26 mouse cellular contexts compared by ENCODE assay signal in genomic region chr10:23003686-23004085, GRCm38 (mm10).
DNase-seq lines count a peak whose midpoint lies in the region; ATAC-seq and TF ChIP-seq lines count a peak whose summit lies in the region.
"Had no signal": no experiment of that assay in that cellular context is flagged by ENCODE, and none has a peak within 500 bp of the region (broad histone marks: within the 10 kb centered on the region; RNA-seq: fewer than 3 reads in every experiment).

No protein-coding gene starts in this region.

- no peak overlapping the region for H3K4me2 ChIP-seq in heart, embryonic 12.5 days
- no peak overlapping the region for H3K4me2 ChIP-seq in lung, embryonic 16.5 days (ENCODE audit: low read depth, low read length)
- H3K4me2 ChIP-seq: embryonic facial prominence, embryonic 12.5 days; heart, embryonic 11.5 days; heart, embryonic 15.5 days; hindbrain, embryonic 12.5 days; hindbrain, embryonic 15.5 days had no signal

- no peaks in the 10 kb centered on the region for H3K36me3 ChIP-seq in heart, embryonic 12.5 days
- H3K36me3 ChIP-seq in lung, embryonic 16.5 days (ENCODE audit: control insufficient read depth, insufficient read depth, low read length) = no peaks in the 10 kb centered on the region
- no peaks in the 10 kb centered on the region for H3K36me3 ChIP-seq in kidney, adult 2 months (ENCODE audit: control insufficient read depth, insufficient read depth, low read length)
- H3K36me3 ChIP-seq: embryonic facial prominence, embryonic 12.5 days; heart, embryonic 15.5 days; hindbrain, embryonic 12.5 days; hindbrain, embryonic 15.5 days had no signal

- H3K27ac ChIP-seq in heart, embryonic 12.5 days (ENCODE audit: poor library complexity, severe bottlenecking) = no peak overlapping the region
- no peak overlapping the region; the same call in 1 of the 2 replicates for H3K27ac ChIP-seq in lung, embryonic 16.5 days (ENCODE audit: low read length)
- H3K27ac ChIP-seq in kidney, adult 2 months (ENCODE audit: insufficient read depth, low read depth, low read length) = no peak overlapping the region
- H3K27ac ChIP-seq: embryonic facial prominence, embryonic 12.5 days; gastrocnemius, adult 2 months; hindbrain, embryonic 12.5 days; hindbrain, embryonic 15.5 days had no signal

- H3K9me3 ChIP-seq in heart, embryonic 12.5 days (replicated peaks) = no peaks in the 10 kb centered on the region
- no peaks in the 10 kb centered on the region for H3K9me3 ChIP-seq in lung, embryonic 16.5 days (ENCODE audit: control insufficient read depth, low read length)
- H3K9me3 ChIP-seq: embryonic facial prominence, embryonic 12.5 days; heart, embryonic 15.5 days; hindbrain, embryonic 12.5 days; hindbrain, embryonic 15.5 days had no signal

- peak; percentile 44 for DNase-seq in heart, adult 8-10 months (ENCODE audit: low spot score)
- no peak for DNase-seq in lung, postnatal 4 days
- DNase-seq in NIH3T3 (ENCODE audit: low read depth) = peak; percentile 4
- peak; percentile 20 for DNase-seq in skeletal muscle tissue, adult 2 months (ENCODE audit: low read depth, low spot score)
- no peak for DNase-seq in kidney, adult 2 months
- DNase-seq: adrenal gland, postnatal 10 days; adrenal gland, postnatal 36 days; cerebellum, adult 18-20 months; cerebellum, adult 9-10 months; cerebellum, postnatal 14 days; forebrain, postnatal 0 days; gastrocnemius, adult 2 months; gastrocnemius, postnatal 14 days; heart, postnatal 10 days had no signal

- no peak overlapping the region for H3K9ac ChIP-seq in heart, embryonic 12.5 days
- H3K9ac ChIP-seq in lung, embryonic 16.5 days (ENCODE audit: low read length) = no peak overlapping the region
- H3K9ac ChIP-seq: embryonic facial prominence, embryonic 12.5 days; forebrain, postnatal 0 days; heart, embryonic 15.5 days; hindbrain, embryonic 12.5 days; hindbrain, embryonic 15.5 days had no signal

- TF ChIP-seq POLR2A in kidney, adult 2 months (IDR thresholded peaks at IDR 0.05; ENCODE audit: low read depth, low read length) = no peak

- no peaks in the 10 kb centered on the region for H3K27me3 ChIP-seq in heart, embryonic 12.5 days (replicated peaks)
- H3K27me3 ChIP-seq in lung, embryonic 16.5 days (ENCODE audit: control insufficient read depth, insufficient read depth, low read depth, low read length) = no peaks in the 10 kb centered on the region
- no peaks in the 10 kb centered on the region for H3K27me3 ChIP-seq in kidney, adult 2 months (replicated peaks; ENCODE audit: control insufficient read depth, insufficient read depth, low read length)
- H3K27me3 ChIP-seq: embryonic facial prominence, embryonic 12.5 days; heart, embryonic 15.5 days; hindbrain, embryonic 12.5 days; hindbrain, embryonic 15.5 days had no signal

- H3K4me3 ChIP-seq in heart, embryonic 12.5 days = no peak overlapping the region
- H3K4me3 ChIP-seq in lung, embryonic 16.5 days (ENCODE audit: low read length) = no peak overlapping the region
- no peak overlapping the region for H3K4me3 ChIP-seq in kidney, adult 2 months (ENCODE audit: insufficient read depth, low read depth, low read length)
- H3K4me3 ChIP-seq: embryonic facial prominence, embryonic 12.5 days; erythroblast, embryonic 14.5 days; gastrocnemius, adult 2 months; heart, embryonic 15.5 days; hindbrain, embryonic 12.5 days; hindbrain, embryonic 15.5 days had no signal

- TF ChIP-seq CTCF in kidney, adult 2 months (conservative IDR thresholded peaks at IDR 0.05; ENCODE audit: insufficient read depth, insufficient read length, low read depth, low read length) = no peak

- ATAC-seq in heart, embryonic 12.5 days (ENCODE audit: insufficient number of reproducible peaks, low FRiP score) = no peak
- ATAC-seq in lung, embryonic 16.5 days (ENCODE audit: low read depth) = peak; percentile 41; the same call in 1 of the 2 replicates
- ATAC-seq: CD4-positive, CD25-positive, alpha-beta regulatory T cell, adult 4 months; forebrain, embryonic 14.5 days; intestine, postnatal 0 days; Patski had no signal

- no peaks in the 10 kb centered on the region for H3K4me1 ChIP-seq in heart, embryonic 12.5 days (replicated peaks)
- H3K4me1 ChIP-seq in lung, embryonic 16.5 days (replicated peaks; ENCODE audit: control insufficient read depth, insufficient read depth, low read length) = no peaks in the 10 kb centered on the region
- H3K4me1 ChIP-seq in kidney, adult 2 months (ENCODE audit: control insufficient read depth, insufficient read depth, low read length) = no peaks in the 10 kb centered on the region
- H3K4me1 ChIP-seq: embryonic facial prominence, embryonic 12.5 days; heart, embryonic 15.5 days; hindbrain, embryonic 12.5 days; hindbrain, embryonic 15.5 days had no signal

Comparison
In these comparisons a context has a peak if more than half of its experiments do, and no peak if none do; other contexts are left out.
1. DNase-seq: peak in heart, adult 8-10 months (single experiment), NIH3T3 (single experiment) and skeletal muscle tissue, adult 2 months (single experiment); none in lung, postnatal 4 days (0 of 2) and kidney, adult 2 months (single experiment).